Mouse (Mus musculus): ENCODE results near the gene Arid1b. TPM values are rescaled to one million over a fixed set of nuclear protein-coding genes. Genes with fewer than 3 reads are reported as not detected.

Gene Arid1b
- polyA plus RNA-seq, 1 experiment from 2014 or later, result 12.5 TPM

GRCm38 (mm10) chr17:5175535-5175934 is 181.4 kb downstream of the Arid1b start:
- Histone ChIP-seq H3K36me3 (no peaks in the 10 kb centered on the region), H3K4me2 (replicated peaks) (no peak overlapping the region), H3K4me1 (peaks cover 48% of the 10 kb centered on the region), H3K9me3 (no peaks in the 10 kb centered on the region), H3K9ac (no peak overlapping the region), H3K27ac (0 out of 2 replicates have a peak overlapping the region, but pooled peaks have one; percentile 8), H3K4me3 (no peak overlapping the region), H3K27me3 (no peaks in the 10 kb centered on the region)
- 81% methylated on average over 8 of the region's 8 CpGs for WGBS
- no peak for ATAC-seq (ENCODE audit: low FRiP score, low read depth)

GRCm38 (mm10) chr17:5176315-5176714 is 182.2 kb downstream of the Arid1b start:
- no peak; the same call in 1 of the 2 replicates for ATAC-seq (ENCODE audit: low FRiP score, low read depth)
- H3K36me3 ChIP-seq, result no peaks in the 10 kb centered on the region
- WGBS, result 92% methylated on average over 2 of the region's 2 CpGs
- H3K4me2 ChIP-seq (replicated peaks), result no peak overlapping the region
- no peak overlapping the region for H3K9ac ChIP-seq
- peaks cover 56% of the 10 kb centered on the region for H3K4me1 ChIP-seq
- no peaks in the 10 kb centered on the region for H3K9me3 ChIP-seq
- H3K27me3 ChIP-seq, result no peaks in the 10 kb centered on the region
- H3K27ac ChIP-seq, result no peak overlapping the region
- H3K4me3 ChIP-seq, result no peak overlapping the region

GRCm38 (mm10) chr17:5178534-5178933 is 184.4 kb downstream of the Arid1b start:
- Histone ChIP-seq H3K4me2 (replicated peaks) (no peak overlapping the region), H3K27me3 (no peaks in the 10 kb centered on the region), H3K27ac (no peak overlapping the region), H3K4me1 (peaks cover 69% of the 10 kb centered on the region), H3K36me3 (no peaks in the 10 kb centered on the region), H3K9ac (no peak overlapping the region), H3K9me3 (no peaks in the 10 kb centered on the region), H3K4me3 (no peak overlapping the region)
- WGBS, result 84% methylated on average over 10 of the region's 10 CpGs
- ATAC-seq (ENCODE audit: low FRiP score, low read depth), result no peak

- Histone ChIP-seq H3K27me3 (no peaks in the 10 kb centered on the region), H3K36me3 (no peaks in the 10 kb centered on the region), H3K9ac (no peak overlapping the region), H3K4me1 (peaks cover 67% of the 10 kb centered on the region), H3K4me2 (replicated peaks) (no peak overlapping the region), H3K27ac (no peak overlapping the region), H3K4me3 (no peak overlapping the region), H3K9me3 (no peaks in the 10 kb centered on the region)
- 59% methylated on average over 7 of the region's 7 CpGs for WGBS
- no peak for ATAC-seq (ENCODE audit: low FRiP score, low read depth)
Observed at GRCm38 (mm10) chr17:5179004-5179403, 184.9 kb downstream of the Arid1b start.

- Histone ChIP-seq H3K4me3 (no peak overlapping the region), H3K9me3 (no peaks in the 10 kb centered on the region), H3K36me3 (no peaks in the 10 kb centered on the region), H3K27me3 (no peaks in the 10 kb centered on the region), H3K27ac (no peak overlapping the region), H3K4me1 (peaks cover 68% of the 10 kb centered on the region), H3K9ac (no peak overlapping the region), H3K4me2 (replicated peaks) (no peak overlapping the region)
- WGBS, result 72% methylated on average over 5 of the region's 5 CpGs
- no peak for ATAC-seq (ENCODE audit: low FRiP score, low read depth)
Observed at GRCm38 (mm10) chr17:5179412-5179811, 185.3 kb downstream of the Arid1b start.

GRCm38 (mm10) chr17:5179925-5180525 is 185.9 kb downstream of the Arid1b start:
- H3K36me3 ChIP-seq, result no peaks in the 10 kb centered on the region
- H3K9ac ChIP-seq, result no peak overlapping the region
- ATAC-seq (ENCODE audit: low FRiP score, low read depth), result no peak
- no peak overlapping the region for H3K4me3 ChIP-seq
- no peak overlapping the region for H3K27ac ChIP-seq
- WGBS, result 85% methylated on average over 4 of the region's 4 CpGs
- peaks cover 66% of the 10 kb centered on the region for H3K4me1 ChIP-seq
- no peak overlapping the region for H3K4me2 ChIP-seq (replicated peaks)
- H3K27me3 ChIP-seq, result no peaks in the 10 kb centered on the region
- H3K9me3 ChIP-seq, result no peaks in the 10 kb centered on the region

- Histone ChIP-seq H3K4me2 (replicated peaks) (no peak overlapping the region), H3K27me3 (no peaks in the 10 kb centered on the region), H3K4me1 (peaks cover 58% of the 10 kb centered on the region), H3K36me3 (no peaks in the 10 kb centered on the region), H3K9ac (no peak overlapping the region), H3K27ac (no peak overlapping the region), H3K9me3 (no peaks in the 10 kb centered on the region), H3K4me3 (no peak overlapping the region)
- no peak for ATAC-seq (ENCODE audit: low FRiP score, low read depth)
- 66% methylated on average over 6 of the region's 6 CpGs for WGBS
Observed at GRCm38 (mm10) chr17:5180925-5181324, 186.8 kb downstream of the Arid1b start.

GRCm38 (mm10) chr17:5182493-5182892 is 188.4 kb downstream of the Arid1b start:
- Histone ChIP-seq H3K4me2 (replicated peaks) (no peak overlapping the region), H3K4me3 (no peak overlapping the region), H3K9ac (no peak overlapping the region), H3K4me1 (peaks cover 65% of the 10 kb centered on the region), H3K27me3 (no peaks in the 10 kb centered on the region), H3K9me3 (no peaks in the 10 kb centered on the region), H3K27ac (no peak overlapping the region), H3K36me3 (no peaks in the 10 kb centered on the region)
- no peak for ATAC-seq (ENCODE audit: low FRiP score, low read depth)
- 84% methylated on average over 4 of the region's 4 CpGs for WGBS

- ATAC-seq (ENCODE audit: low FRiP score, low read depth), result no peak
- Histone ChIP-seq H3K4me3 (no peak overlapping the region), H3K4me2 (replicated peaks) (no peak overlapping the region), H3K9ac (no peak overlapping the region), H3K36me3 (no peaks in the 10 kb centered on the region), H3K4me1 (peaks cover 58% of the 10 kb centered on the region), H3K27ac (no peak overlapping the region), H3K27me3 (no peaks in the 10 kb centered on the region), H3K9me3 (no peaks in the 10 kb centered on the region)
- 84% methylated on average over 4 of the region's 4 CpGs for WGBS
Observed at GRCm38 (mm10) chr17:5185501-5185900, 191.4 kb downstream of the Arid1b start.

GRCm38 (mm10) chr17:5187546-5187945 is 193.4 kb downstream of the Arid1b start:
- Histone ChIP-seq H3K36me3 (no peaks in the 10 kb centered on the region), H3K27ac (no peak overlapping the region), H3K27me3 (no peaks in the 10 kb centered on the region), H3K4me3 (no peak overlapping the region), H3K9me3 (no peaks in the 10 kb centered on the region), H3K4me1 (peaks cover 39% of the 10 kb centered on the region), H3K4me2 (replicated peaks) (no peak overlapping the region), H3K9ac (no peak overlapping the region)
- WGBS, result 66% methylated on average over 2 of the region's 2 CpGs
- ATAC-seq (ENCODE audit: low FRiP score, low read depth), result no peak

GRCm38 (mm10) chr17:5188400-5188799 is 194.3 kb downstream of the Arid1b start:
- H3K27me3 ChIP-seq, result no peaks in the 10 kb centered on the region
- no peaks in the 10 kb centered on the region for H3K36me3 ChIP-seq
- H3K4me1 ChIP-seq, result peaks cover 35% of the 10 kb centered on the region
- H3K4me3 ChIP-seq, result no peak overlapping the region
- H3K27ac ChIP-seq, result peak overlapping the region; percentile 10; the same call in 1 of the 2 replicates
- no peaks in the 10 kb centered on the region for H3K9me3 ChIP-seq
- no peak for ATAC-seq (ENCODE audit: low FRiP score, low read depth)
- no peak overlapping the region for H3K9ac ChIP-seq
- 79% methylated on average over 7 of the region's 7 CpGs for WGBS
- no peak overlapping the region for H3K4me2 ChIP-seq (replicated peaks)

GRCm38 (mm10) chr17:5189551-5190351 is 195.6 kb downstream of the Arid1b start:
- Histone ChIP-seq H3K27ac (peak overlapping the region; percentile 99), H3K9ac (peak overlapping the region; percentile 82), H3K9me3 (no peaks in the 10 kb centered on the region), H3K4me1 (peaks cover 34% of the 10 kb centered on the region), H3K27me3 (no peaks in the 10 kb centered on the region), H3K4me3 (peak overlapping the region; percentile 59), H3K4me2 (replicated peaks) (peak overlapping the region; percentile 73), H3K36me3 (no peaks in the 10 kb centered on the region)
- WGBS, result 2% methylated on average over 40 of the region's 40 CpGs
- peak; percentile 98 for ATAC-seq (ENCODE audit: low FRiP score, low read depth)
